Mouse (Mus musculus) brain, adult 2 months (tissue): ENCODE data around the gene Gnb1.

Experiments
- DNase-seq: peaks from one replicate; pipeline ENCODE4 v3.0.0; 2011; ENCODE audit warnings: low read depth, low spot score

Gnb1 gene

GRCm38 (mm10) chr4:155577132-155577531, 86.0 kb downstream of the Gnb1 start:
- no peak for DNase-seq

GRCm38 (mm10) chr4:155577741-155578140, 86.6 kb downstream of the Gnb1 start:
- no peak for DNase-seq

GRCm38 (mm10) chr4:155578336-155579125, 87.4 kb downstream of the Gnb1 start:
- no peak for DNase-seq

GRCm38 (mm10) chr4:155580420-155580819, 89.3 kb downstream of the Gnb1 start:
- peak; percentile 63 for DNase-seq

GRCm38 (mm10) chr4:155582279-155582905, 91.2 kb downstream of the Gnb1 start:
- no peak for DNase-seq

- no peak for DNase-seq
Observed at GRCm38 (mm10) chr4:155589356-155589755, 98.2 kb downstream of the Gnb1 start.

- DNase-seq, result no peak
Observed at GRCm38 (mm10) chr4:155591012-155591719, 100.0 kb downstream of the Gnb1 start.

GRCm38 (mm10) chr4:155593780-155594179, 102.6 kb downstream of the Gnb1 start:
- no peak for DNase-seq

- no peak for DNase-seq
Observed at GRCm38 (mm10) chr4:155595777-155596176, 104.6 kb downstream of the Gnb1 start.

GRCm38 (mm10) chr4:155596606-155597005, 105.4 kb downstream of the Gnb1 start:
- no peak for DNase-seq

GRCm38 (mm10) chr4:155598536-155598935, 107.4 kb downstream of the Gnb1 start:
- DNase-seq, result no peak

- DNase-seq, result no peak
Observed at GRCm38 (mm10) chr4:155599901-155600825, 109.0 kb downstream of the Gnb1 start.

GRCm38 (mm10) chr4:155601091-155601996, 110.2 kb downstream of the Gnb1 start, which contains the start of gene Slc35e2:
TSS of gene Slc35e2 (plus strand) at chr4:155601416.
- peak; percentile 98 for DNase-seq

- DNase-seq, result peak; percentile 37
Observed at GRCm38 (mm10) chr4:155601997-155602456, 110.9 kb downstream of the Gnb1 start.

GRCm38 (mm10) chr4:155602753-155603152, 111.6 kb downstream of the Gnb1 start:
- no peak for DNase-seq

- no peak for DNase-seq
Observed at GRCm38 (mm10) chr4:155603801-155604200, 112.6 kb downstream of the Gnb1 start.

- DNase-seq, result no peak
Observed at GRCm38 (mm10) chr4:155605132-155605531, 114.0 kb downstream of the Gnb1 start.

GRCm38 (mm10) chr4:155606825-155607224, 115.7 kb downstream of the Gnb1 start:
- DNase-seq, result no peak
